Mouse (Mus musculus): ENCODE measurements at regions not wholly inside any gene's neighbourhood (a gene's known extent, or its start where the extent isn't known, plus 50 kb on each side); places are given as distances from the start of the nearest gene placed in this dataset.

DNA sequence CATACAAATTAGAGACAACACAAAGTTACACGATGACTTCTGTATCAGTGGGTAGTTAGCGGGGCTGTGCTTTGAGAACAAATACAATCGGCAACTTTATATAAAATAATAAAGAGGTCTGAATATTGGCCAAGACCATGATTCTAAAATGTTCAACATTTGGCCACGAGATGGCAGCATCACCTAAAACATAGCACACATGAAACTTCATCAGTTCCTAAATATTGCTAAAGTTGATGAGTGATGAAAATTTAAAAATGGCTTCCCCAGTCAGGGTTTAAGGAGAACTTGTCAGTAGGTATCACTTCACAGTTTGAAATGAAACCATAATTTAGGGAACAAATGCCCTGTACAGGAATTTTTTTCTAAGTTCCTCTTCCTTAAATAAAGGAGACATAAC is 824.6 kb downstream of the Basp1 start:
- Histone ChIP-seq H3K9me3 (replicated peaks) (no peaks in the 10 kb centered on the region), H3K36me3 (no peaks in the 10 kb centered on the region), H3K27ac (no peak overlapping the region), H3K4me3 (no peak overlapping the region), H3K4me1 (no peaks in the 10 kb centered on the region), H3K27me3 (ENCODE audit: low read depth, poor library complexity, severe bottlenecking) (no peaks in the 10 kb centered on the region)
- 39% methylated on average over 4 of the region's 4 CpGs for WGBS
- DNase-seq (ENCODE audit: low spot score): peak; percentile 64

DNA sequence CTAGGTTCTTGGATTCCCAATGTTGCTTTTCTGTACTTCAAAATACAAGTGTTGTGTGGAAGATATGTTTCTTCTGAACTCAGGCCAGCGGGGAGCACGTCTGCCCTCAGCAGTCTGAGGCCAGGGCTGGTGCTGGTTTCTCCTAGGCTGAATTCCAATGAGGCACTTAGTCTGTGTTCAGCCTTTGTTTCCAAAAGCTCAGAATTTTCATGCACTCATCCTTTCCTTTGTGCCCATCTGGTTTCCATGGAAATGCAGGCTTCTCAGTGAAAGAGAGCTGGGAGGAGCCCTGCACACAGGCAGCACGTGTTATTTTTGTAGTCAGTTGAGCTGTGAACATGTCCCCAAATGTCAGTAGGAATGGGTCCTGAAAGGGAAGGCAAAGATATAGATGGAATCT is 846.6 kb downstream of the Basp1 start:
- no peak overlapping the region for H3K4me3 ChIP-seq
- no peak for DNase-seq (ENCODE audit: low spot score)
- H3K9me3 ChIP-seq (replicated peaks): no peaks in the 10 kb centered on the region
- H3K27me3 ChIP-seq (ENCODE audit: low read depth, poor library complexity, severe bottlenecking): no peaks in the 10 kb centered on the region
- WGBS: 81% methylated on average over 3 of the region's 3 CpGs
- H3K27ac ChIP-seq: no peak overlapping the region
- H3K4me1 ChIP-seq: no peaks in the 10 kb centered on the region
- no peaks in the 10 kb centered on the region for H3K36me3 ChIP-seq

DNA sequence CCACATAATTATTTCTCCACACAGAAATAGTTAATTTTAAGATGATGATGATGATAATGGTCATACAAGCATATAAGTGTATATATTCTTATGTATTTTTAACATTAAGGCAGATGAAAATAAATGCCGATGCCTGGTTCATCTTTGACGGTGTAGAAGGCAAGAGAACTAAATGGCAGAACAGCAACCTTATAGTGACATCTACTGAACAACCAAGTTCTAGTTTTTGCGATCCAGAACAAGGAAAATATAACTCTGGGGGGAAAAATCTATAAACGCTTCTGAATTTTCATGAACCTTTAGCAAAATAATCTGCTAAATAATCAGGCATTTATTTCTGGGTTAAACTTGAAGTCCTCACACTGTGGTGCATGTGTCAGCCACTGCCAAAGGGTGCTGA is 856.8 kb downstream of the Basp1 start:
- Histone ChIP-seq H3K4me1 (no peaks in the 10 kb centered on the region), H3K27ac (no peak overlapping the region), H3K4me3 (no peak overlapping the region), H3K9me3 (replicated peaks) (no peaks in the 10 kb centered on the region), H3K36me3 (no peaks in the 10 kb centered on the region), H3K27me3 (ENCODE audit: low read depth, poor library complexity, severe bottlenecking) (no peaks in the 10 kb centered on the region)
- no peak for DNase-seq (ENCODE audit: low spot score)
- WGBS: 91% methylated on average over 4 of the region's 4 CpGs

- WGBS: 92% methylated on average over 3 of the region's 3 CpGs
Observed at GRCm38 (mm10) chr15:24550108-24550507, 863.5 kb downstream of the Basp1 start.

GRCm38 (mm10) chr15:24530065-24530464 is 883.5 kb downstream of the Basp1 start:
- Histone ChIP-seq H3K27ac (no peak overlapping the region), H3K4me1 (no peaks in the 10 kb centered on the region), H3K36me3 (no peaks in the 10 kb centered on the region), H3K27me3 (ENCODE audit: low read depth, poor library complexity, severe bottlenecking) (no peaks in the 10 kb centered on the region), H3K4me3 (no peak overlapping the region), H3K9me3 (replicated peaks) (no peaks in the 10 kb centered on the region)
- no peak for DNase-seq (ENCODE audit: low spot score)
- WGBS: 96% methylated on average over 3 of the region's 3 CpGs

More at GRCm38 (mm10) chr15:24550108-24550507, 863.5 kb downstream of the Basp1 start:
- Histone ChIP-seq H3K9me3 (replicated peaks) (no peaks in the 10 kb centered on the region), H3K4me1 (no peaks in the 10 kb centered on the region), H3K27me3 (ENCODE audit: low read depth, poor library complexity, severe bottlenecking) (no peaks in the 10 kb centered on the region), H3K36me3 (no peaks in the 10 kb centered on the region), H3K27ac (no peak overlapping the region), H3K4me3 (no peak overlapping the region)
- DNase-seq (ENCODE audit: low spot score): no peak

GRCm38 (mm10) chr15:24527379-24527778 is 886.2 kb downstream of the Basp1 start:
- Histone ChIP-seq H3K27ac (no peak overlapping the region), H3K27me3 (ENCODE audit: low read depth, poor library complexity, severe bottlenecking) (no peaks in the 10 kb centered on the region), H3K4me3 (no peak overlapping the region), H3K4me1 (no peaks in the 10 kb centered on the region), H3K9me3 (replicated peaks) (no peaks in the 10 kb centered on the region), H3K36me3 (no peaks in the 10 kb centered on the region)
- 81% methylated on average over 5 of the region's 5 CpGs for WGBS
- no peak for DNase-seq (ENCODE audit: low spot score)

DNA sequence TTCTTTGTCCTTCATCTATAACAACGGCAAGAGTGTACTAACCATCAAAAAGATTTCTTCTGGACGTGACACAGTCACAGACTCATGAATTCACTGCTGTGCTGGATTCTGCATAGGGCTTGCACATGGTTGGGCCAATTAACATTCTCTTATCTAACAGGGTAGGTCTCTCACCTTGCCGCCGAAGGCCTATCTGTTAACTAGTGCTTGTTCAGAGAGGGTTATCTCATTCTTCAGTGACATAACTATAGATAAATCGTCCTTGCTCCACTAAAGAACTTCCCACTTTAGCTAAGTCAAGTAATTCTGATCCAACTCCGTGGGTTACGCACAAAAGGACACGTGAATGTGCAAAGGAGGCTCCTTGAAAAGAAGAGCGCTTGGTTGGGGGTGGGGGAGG is 899.6 kb downstream of the Basp1 start:
- Histone ChIP-seq H3K4me3 (no peak overlapping the region), H3K27ac (no peak overlapping the region), H3K9me3 (replicated peaks) (no peaks in the 10 kb centered on the region), H3K27me3 (ENCODE audit: low read depth, poor library complexity, severe bottlenecking) (no peaks in the 10 kb centered on the region), H3K36me3 (no peaks in the 10 kb centered on the region), H3K4me1 (no peaks in the 10 kb centered on the region)
- WGBS: 89% methylated on average over 9 of the region's 9 CpGs
- no peak for DNase-seq (ENCODE audit: low spot score)

DNA sequence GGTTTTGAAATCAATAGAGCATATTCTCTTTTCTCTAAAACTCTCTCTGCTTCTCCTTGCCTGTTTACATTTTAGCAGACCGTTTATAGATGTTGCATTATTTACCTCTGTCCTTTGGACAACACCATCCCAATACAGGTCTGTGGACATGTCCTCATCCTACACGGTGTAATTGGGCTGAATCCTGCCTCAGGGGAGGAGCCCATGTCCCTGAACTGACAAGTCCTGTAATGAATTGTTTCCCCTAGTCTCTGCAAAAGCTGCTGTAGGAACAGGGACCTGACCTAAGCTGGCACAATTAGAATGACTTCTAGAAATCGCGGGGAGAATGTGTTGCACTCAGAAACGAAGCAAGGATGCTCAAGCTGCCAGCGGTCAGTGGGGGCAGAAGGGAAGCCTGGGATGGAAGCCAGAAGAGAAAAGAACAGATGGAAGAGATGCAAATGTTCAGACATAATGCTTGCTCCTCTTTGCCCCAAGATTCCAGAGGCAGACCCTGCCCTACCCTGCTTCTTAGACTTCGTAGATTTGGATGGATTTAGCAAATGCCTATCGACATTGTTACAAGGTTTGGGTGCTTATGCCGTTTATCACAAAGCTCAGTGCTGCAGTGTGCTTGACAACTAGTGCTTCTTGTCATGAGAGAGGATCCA is 911.5 kb downstream of the Basp1 start:
- no peaks in the 10 kb centered on the region for H3K36me3 ChIP-seq
- H3K9me3 ChIP-seq (replicated peaks): no peaks in the 10 kb centered on the region
- no peaks in the 10 kb centered on the region for H3K27me3 ChIP-seq (ENCODE audit: low read depth, poor library complexity, severe bottlenecking)
- DNase-seq (ENCODE audit: low spot score): no peak
- H3K4me1 ChIP-seq: no peaks in the 10 kb centered on the region
- H3K4me3 ChIP-seq: no peak overlapping the region
- no peak overlapping the region for H3K27ac ChIP-seq
- WGBS: 75% methylated on average over 9 of the region's 9 CpGs

DNA sequence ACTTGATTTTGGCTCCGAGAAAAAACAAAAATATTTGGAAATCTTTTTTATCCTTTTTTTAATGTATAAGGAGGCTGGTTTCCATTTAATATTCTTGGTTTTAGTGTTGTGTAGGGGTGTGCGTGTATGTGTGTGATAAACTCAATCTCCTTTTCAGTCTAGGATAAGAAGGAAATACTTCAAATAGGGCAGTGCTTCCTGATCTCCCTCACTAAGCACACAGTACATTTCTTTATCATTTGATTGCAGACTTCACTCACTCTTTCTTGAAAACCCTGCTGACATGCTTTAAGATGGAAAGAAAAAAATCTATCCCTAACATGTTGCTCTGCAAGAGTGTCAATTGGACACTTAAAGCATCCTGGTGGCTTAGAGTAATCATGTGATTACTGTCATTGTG is 927.3 kb downstream of the Basp1 start:
- Histone ChIP-seq H3K27ac (no peak overlapping the region), H3K4me3 (no peak overlapping the region), H3K4me1 (no peaks in the 10 kb centered on the region), H3K27me3 (ENCODE audit: low read depth, poor library complexity, severe bottlenecking) (no peaks in the 10 kb centered on the region), H3K9me3 (replicated peaks) (no peaks in the 10 kb centered on the region), H3K36me3 (no peaks in the 10 kb centered on the region)
- 90% methylated on average over 2 of the region's 2 CpGs for WGBS
- no peak for DNase-seq (ENCODE audit: low spot score)

DNA sequence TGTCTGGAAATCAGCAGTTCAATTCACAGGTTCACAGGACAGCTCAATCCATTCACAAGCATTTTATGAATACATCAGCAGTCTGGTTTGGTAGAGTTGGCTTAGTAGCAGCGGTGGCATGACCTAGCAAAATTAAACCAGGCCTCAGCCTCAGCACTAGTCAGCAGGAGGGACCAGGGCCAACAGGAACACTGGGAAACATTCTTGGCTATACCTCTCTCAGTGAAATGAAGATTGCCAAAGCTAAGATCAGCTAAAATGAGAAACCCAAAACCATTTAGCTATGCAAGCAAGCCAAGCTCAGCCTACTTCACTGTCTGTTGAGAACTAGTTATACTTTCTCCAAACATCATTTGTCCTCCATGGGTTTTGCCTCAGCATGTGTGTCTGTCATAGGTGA is 945.3 kb downstream of the Basp1 start:
- no peaks in the 10 kb centered on the region for H3K36me3 ChIP-seq
- DNase-seq (ENCODE audit: low spot score): no peak
- H3K9me3 ChIP-seq (replicated peaks): no peaks in the 10 kb centered on the region
- H3K4me1 ChIP-seq: no peaks in the 10 kb centered on the region
- H3K27ac ChIP-seq: no peak overlapping the region
- H3K27me3 ChIP-seq (ENCODE audit: low read depth, poor library complexity, severe bottlenecking): no peaks in the 10 kb centered on the region
- WGBS: 81% methylated on average over 1 of the region's 1 CpGs
- H3K4me3 ChIP-seq: no peak overlapping the region

DNA sequence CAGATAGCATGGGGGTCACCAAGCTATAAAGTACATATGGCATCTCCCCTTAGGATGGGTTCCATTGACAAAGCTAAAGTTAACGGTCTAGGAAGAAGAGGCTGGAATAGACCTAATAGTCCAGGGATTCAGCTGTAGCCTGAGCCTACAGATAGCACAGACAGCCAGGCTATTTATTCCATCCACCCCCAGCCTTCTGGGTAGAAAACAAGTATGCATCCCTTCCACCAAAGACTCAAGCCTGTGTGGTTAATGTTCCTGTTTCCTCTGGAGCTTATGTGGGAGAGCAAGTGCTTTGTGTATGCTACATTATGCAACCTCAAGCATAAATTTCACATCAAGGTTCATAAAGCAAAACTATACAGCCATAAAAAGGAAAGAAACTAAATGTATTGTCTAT is 955.8 kb downstream of the Basp1 start:
- no peaks in the 10 kb centered on the region for H3K9me3 ChIP-seq (replicated peaks)
- H3K4me1 ChIP-seq: no peaks in the 10 kb centered on the region
- no peak overlapping the region for H3K4me3 ChIP-seq
- H3K27me3 ChIP-seq (ENCODE audit: low read depth, poor library complexity, severe bottlenecking): no peaks in the 10 kb centered on the region
- no peaks in the 10 kb centered on the region for H3K36me3 ChIP-seq
- WGBS: 91% methylated on average over 1 of the region's 1 CpGs
- H3K27ac ChIP-seq: no peak overlapping the region
- DNase-seq (ENCODE audit: low spot score): no peak

DNA sequence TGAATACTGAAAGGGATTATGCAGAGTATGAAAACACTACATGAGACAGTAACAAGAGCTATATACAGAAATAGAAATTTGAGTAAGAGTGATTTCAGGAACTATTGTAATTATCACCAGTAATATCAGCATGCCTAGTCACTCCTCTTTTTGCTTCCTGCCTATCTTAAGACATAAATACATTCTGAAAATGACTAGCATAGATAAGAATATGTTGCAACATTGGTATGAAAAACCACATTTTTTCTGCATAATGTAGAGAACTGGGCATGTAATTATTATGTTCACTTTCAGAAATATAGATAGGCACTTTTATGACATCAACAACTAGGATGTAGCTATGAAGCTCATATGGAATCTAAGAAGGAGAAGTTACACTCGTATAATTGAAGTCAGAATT is 980.5 kb downstream of the Basp1 start:
- Histone ChIP-seq H3K27ac (no peak overlapping the region), H3K36me3 (no peaks in the 10 kb centered on the region), H3K4me1 (no peaks in the 10 kb centered on the region), H3K27me3 (ENCODE audit: low read depth, poor library complexity, severe bottlenecking) (no peaks in the 10 kb centered on the region), H3K4me3 (no peak overlapping the region), H3K9me3 (replicated peaks) (no peaks in the 10 kb centered on the region)
- 83% methylated on average over 1 of the region's 1 CpGs for WGBS
- no peak for DNase-seq (ENCODE audit: low spot score)

DNA sequence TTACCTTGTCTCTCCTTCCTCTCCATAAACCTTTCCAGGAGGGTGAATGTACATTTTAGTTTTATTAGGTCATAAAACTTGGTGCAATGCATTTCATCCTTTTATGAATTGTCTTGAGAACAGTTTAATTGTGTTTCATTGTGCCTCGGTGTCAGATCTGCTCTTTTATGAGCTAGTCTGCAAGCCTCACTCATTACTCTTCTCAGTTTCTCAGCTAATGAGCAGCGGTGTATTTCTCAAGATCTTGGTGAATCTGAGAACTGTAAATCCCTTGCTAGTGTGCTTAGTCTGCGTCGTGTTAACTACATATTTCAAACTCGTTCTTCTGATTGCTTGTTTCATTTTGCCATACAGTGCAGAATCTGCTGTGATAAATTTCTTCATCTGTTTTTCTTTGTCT is 984.4 kb downstream of the Basp1 start:
- Histone ChIP-seq H3K4me3 (no peak overlapping the region), H3K27me3 (ENCODE audit: low read depth, poor library complexity, severe bottlenecking) (no peaks in the 10 kb centered on the region), H3K4me1 (no peaks in the 10 kb centered on the region), H3K27ac (no peak overlapping the region), H3K9me3 (replicated peaks) (no peaks in the 10 kb centered on the region), H3K36me3 (no peaks in the 10 kb centered on the region)
- DNase-seq (ENCODE audit: low spot score): no peak
- WGBS: 72% methylated on average over 5 of the region's 5 CpGs

DNA sequence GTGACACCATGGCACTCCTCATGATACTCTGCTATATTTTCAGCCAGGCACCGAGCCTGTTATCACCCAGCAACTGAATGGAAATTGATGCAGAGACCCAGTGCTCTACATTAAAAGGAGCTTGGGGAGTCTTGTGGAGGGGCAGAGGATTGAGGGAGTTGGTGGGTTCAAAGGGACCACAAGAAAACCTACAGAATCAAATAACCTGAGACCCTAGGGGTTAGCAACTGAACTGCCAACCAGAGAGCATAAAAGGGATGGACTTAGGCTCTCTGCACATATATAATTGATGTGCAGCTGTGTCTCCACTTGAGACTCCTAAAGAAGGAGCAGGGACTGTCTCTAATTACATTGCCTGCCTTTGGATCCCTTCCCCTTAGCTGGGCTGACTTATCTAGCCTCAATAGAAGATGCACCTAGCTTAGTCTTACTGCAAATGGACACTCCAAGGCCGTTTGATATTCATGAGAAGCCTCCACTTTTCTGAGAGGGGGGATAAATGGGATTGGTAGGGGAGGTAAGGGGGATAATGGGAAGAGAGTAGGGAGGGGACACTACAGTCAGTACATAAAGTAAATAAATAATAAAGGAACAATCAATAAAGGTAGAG is 991.1 kb downstream of the Basp1 start:
- no peaks in the 10 kb centered on the region for H3K9me3 ChIP-seq (replicated peaks)
- no peaks in the 10 kb centered on the region for H3K4me1 ChIP-seq
- WGBS: 77% methylated on average over 2 of the region's 2 CpGs
- no peaks in the 10 kb centered on the region for H3K27me3 ChIP-seq (ENCODE audit: low read depth, poor library complexity, severe bottlenecking)
- DNase-seq (ENCODE audit: low spot score): no peak
- H3K4me3 ChIP-seq: no peak overlapping the region
- no peak overlapping the region for H3K27ac ChIP-seq
- no peaks in the 10 kb centered on the region for H3K36me3 ChIP-seq

Measured in limb, embryonic 10.5 days (tissue).